Mouse (Mus musculus): ENCODE measurements around the gene Kif24.

- TF ChIP-seq POLR2A (IDR thresholded peaks at IDR 0.05; ENCODE audit: control insufficient read depth, low read depth, low read length) (no peak), CTCF (IDR thresholded peaks at IDR 0.05; ENCODE audit: control insufficient read depth, insufficient read depth, insufficient replicate concordance, low read depth, low read length) (no peak)
Observed at GRCm38 (mm10) chr4:41361059-41361458, 103.6 kb downstream of the Kif24 start.
